Mouse (Mus musculus) hindbrain, embryonic 14.5 days (tissue): ENCODE data around the gene Spint2. TPM values are rescaled to one million over a fixed set of nuclear protein-coding genes. Genes with fewer than 3 reads are reported as not detected.
A peak's percentile ranks its signal among the peaks of the same experiment; 100 is the strongest.
"Not testable (repeated sequence)": the region's sequence is repeated elsewhere in the genome, so short reads cannot be mapped to it uniquely, and the experiment has no call there.

Experiments used
- ATAC-seq: fragments of 200-750 bp; cut with Nextera tagmentation; 2 replicates; pipeline ENCODE4 v1.8.0; 2017; ENCODE audit warnings: moderate number of reproducible peaks, mild to moderate bottlenecking, moderate TSS enrichment, moderate library complexity; ENCODE audit not compliant: low FRiP score
- DNase-seq: peaks from one replicate; pipeline ENCODE4 v3.0.0-alpha.2; 2015; ENCODE audit warnings: low spot score
- H3K27ac ChIP-seq: fragments of 300-500 bp; sonication (generic); 2 replicates; pipeline ENCODE4 v1.5.1; 2014; ENCODE audit warnings: mild to moderate bottlenecking, moderate library complexity
- H3K27me3 ChIP-seq: fragments of 300-500 bp; sonication (generic); 2 replicates; pipeline ENCODE4 v1.6.1; 2014; ENCODE audit warnings: mild to moderate bottlenecking, low read length, mixed read lengths; ENCODE audit not compliant: control insufficient read depth, insufficient read depth
- H3K36me3 ChIP-seq: fragments of 300-500 bp; sonication (generic); replicated peaks from 2 replicates; pipeline ENCODE4 v1.6.1; 2014; ENCODE audit not compliant: control insufficient read depth, insufficient read depth
- H3K4me1 ChIP-seq: fragments of 300-500 bp; sonication (generic); replicated peaks from 2 replicates; pipeline ENCODE4 v1.6.1; 2014; ENCODE audit warnings: antibody characterized with exemption, low read length, mixed read lengths; ENCODE audit not compliant: control insufficient read depth, insufficient read depth
- H3K4me2 ChIP-seq: fragments of 300-500 bp; sonication (generic); replicated peaks from 2 replicates; pipeline ENCODE4 v1.6.1; 2014; ENCODE audit warnings: mild to moderate bottlenecking, moderate library complexity
- H3K4me3 ChIP-seq: fragments of 300-500 bp; sonication (generic); replicated peaks from 2 replicates; pipeline ENCODE4 v1.5.1; 2014; ENCODE audit warnings: mild to moderate bottlenecking, low read length
- H3K9ac ChIP-seq: fragments of 300-500 bp; sonication (generic); 2 replicates; pipeline ENCODE4 v1.6.1; 2014
- H3K9me3 ChIP-seq: fragments of 300-500 bp; sonication (generic); 2 replicates; pipeline ENCODE4 v1.6.1; 2016; ENCODE audit warnings: low read length; ENCODE audit not compliant: control insufficient read depth
- WGBS: fragments of 180-500 bp; shearing (Covaris S2); extraction: QIAGEN DNeasy Blood & Tissue Kit; methylation state at CpG from one replicate; pipeline ENCODE4 v1.1.7; 2014; 5-methylcytosine and 5-hydroxymethylcytosine counted together
- polyA plus RNA-seq: library from polyadenylated mRNA; unstranded; fragments of >200 nt; fragmentation: Nextera tagmentation; extraction: Ambion mirVana; gene quantifications from 2 replicates; pipeline ENCODE4 v1.2.1, GENCODE M21; 2014

Gene Spint2
- polyA plus RNA-seq, 1 experiment from 2014 or later = 71.3 TPM

- DNase-seq (no peak), ATAC-seq (0 out of 2 replicates have a peak, but pooled peaks have one; percentile 65)
- Histone ChIP-seq H3K4me2 (peak overlapping the region; percentile 34; the same call in 1 of the 2 replicates), H3K4me3 (no peak overlapping the region; the same call in 1 of the 2 replicates), H3K4me1 (peaks cover 10% of the 10 kb centered on the region), H3K27ac (no peak overlapping the region), H3K36me3 (no peaks in the 10 kb centered on the region), H3K9ac (peak overlapping the region; percentile 20; the same call in 1 of the 2 replicates), H3K9me3 (peaks cover 3% of the 10 kb centered on the region; the same call in 1 of the 2 replicates), H3K27me3 (no peaks in the 10 kb centered on the region)
- 12% methylated on average over 16 of the region's 16 CpGs for whole genome bisulfite sequencing
These were observed 56.8 kb downstream of the Spint2 start for GRCm38 (mm10) chr7:29224756-29225394.

DNA sequence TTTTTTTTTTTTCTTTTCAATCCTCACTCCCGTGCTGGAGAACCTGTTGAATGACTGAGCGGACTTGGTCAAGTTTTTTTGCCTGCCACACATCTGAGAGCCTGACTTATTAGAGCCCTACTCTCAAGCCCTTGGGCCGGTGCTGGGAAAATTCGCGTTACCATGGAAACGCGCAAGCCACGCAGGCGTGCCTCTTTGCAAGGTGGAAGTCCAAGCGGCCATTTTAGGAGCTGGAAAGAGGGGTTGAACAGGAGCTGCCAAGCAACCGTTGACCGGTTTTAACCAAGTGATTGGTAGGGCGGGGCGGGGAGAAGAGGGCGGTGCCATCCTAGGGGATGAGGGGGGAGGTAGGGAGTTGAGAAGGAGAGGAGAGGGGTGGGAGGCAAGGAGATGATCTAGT, 66.9 kb downstream of the Spint2 start:
- DNase-seq = no peak
- no peak overlapping the region for H3K4me2 ChIP-seq
- H3K9me3 ChIP-seq = peaks cover 8% of the 10 kb centered on the region
- H3K27me3 ChIP-seq = peaks cover 10% of the 10 kb centered on the region; the same call in 1 of the 2 replicates
- no peak overlapping the region for H3K27ac ChIP-seq
- H3K9ac ChIP-seq = no peak overlapping the region
- 0 out of 2 replicates have a peak, but pooled peaks cover 7% of the 10 kb centered on the region for H3K4me1 ChIP-seq
- no peak for ATAC-seq
- H3K36me3 ChIP-seq = no peaks in the 10 kb centered on the region
- 37% methylated on average over 15 of the region's 15 CpGs for WGBS
- H3K4me3 ChIP-seq = no peak overlapping the region

GRCm38 (mm10) chr7:29214236-29214635, 67.5 kb downstream of the Spint2 start:
- 57% methylated on average over 2 of the region's 2 CpGs for WGBS
- H3K4me2 ChIP-seq = peak overlapping the region; percentile 53; the same call in 1 of the 2 replicates

DNA sequence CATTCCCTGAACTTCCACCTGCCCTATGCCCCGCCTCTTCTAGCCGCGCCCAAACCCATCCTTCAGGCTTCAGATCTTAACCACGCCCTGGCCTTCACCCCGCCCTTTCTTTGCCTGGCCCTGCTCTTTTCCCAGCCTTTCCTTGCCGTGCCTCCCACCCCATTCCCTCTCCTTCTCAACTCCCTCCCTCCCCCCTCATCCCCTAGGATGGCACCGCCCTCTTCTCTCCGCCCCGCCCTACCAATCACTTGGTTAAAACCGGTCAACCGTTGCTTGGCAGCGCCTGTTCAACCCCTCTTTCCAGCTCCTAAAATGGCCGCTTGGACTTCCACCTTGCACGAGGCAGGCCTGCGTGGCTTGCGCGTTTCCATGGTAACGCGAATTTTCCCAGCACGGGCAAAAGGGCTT, 68.0 kb downstream of the Spint2 start, which contains the start of gene Catsperg1:
Gene Catsperg1, minus strand, starts transcription at position 361 of the 408 bp plus-strand sequence.
- ATAC-seq = peak; percentile 82
- WGBS = 2% methylated on average over 20 of the region's 20 CpGs
- Histone ChIP-seq H3K36me3 (no peaks in the 10 kb centered on the region), H3K9me3 (no peaks in the 10 kb centered on the region), H3K27ac (no peak within 1 kb of the TSS), H3K4me3 (peak within 1 kb of the TSS; percentile 18), H3K9ac (peak within 1 kb of the TSS; percentile 11; the same call in 1 of the 2 replicates), H3K27me3 (peaks cover 10% of the 10 kb centered on the region; the same call in 1 of the 2 replicates), H3K4me2 (peak within 1 kb of the TSS; percentile 53), H3K4me1 (0 out of 2 replicates have a peak, but pooled peaks cover 7% of the 10 kb centered on the region)
- peak; percentile 60 for DNase-seq

More at GRCm38 (mm10) chr7:29214236-29214635, 67.5 kb downstream of the Spint2 start:
- DNase-seq (no peak), ATAC-seq (no peak)
- H3K36me3 ChIP-seq = no peaks in the 10 kb centered on the region
- peaks cover 10% of the 10 kb centered on the region; the same call in 1 of the 2 replicates for H3K27me3 ChIP-seq
- no peak overlapping the region for H3K27ac ChIP-seq
- no peak overlapping the region for H3K9ac ChIP-seq
- H3K4me3 ChIP-seq = no peak overlapping the region
- 0 out of 2 replicates have a peak, but pooled peaks cover 3% of the 10 kb centered on the region for H3K9me3 ChIP-seq
- 0 out of 2 replicates have a peak, but pooled peaks cover 7% of the 10 kb centered on the region for H3K4me1 ChIP-seq

DNA sequence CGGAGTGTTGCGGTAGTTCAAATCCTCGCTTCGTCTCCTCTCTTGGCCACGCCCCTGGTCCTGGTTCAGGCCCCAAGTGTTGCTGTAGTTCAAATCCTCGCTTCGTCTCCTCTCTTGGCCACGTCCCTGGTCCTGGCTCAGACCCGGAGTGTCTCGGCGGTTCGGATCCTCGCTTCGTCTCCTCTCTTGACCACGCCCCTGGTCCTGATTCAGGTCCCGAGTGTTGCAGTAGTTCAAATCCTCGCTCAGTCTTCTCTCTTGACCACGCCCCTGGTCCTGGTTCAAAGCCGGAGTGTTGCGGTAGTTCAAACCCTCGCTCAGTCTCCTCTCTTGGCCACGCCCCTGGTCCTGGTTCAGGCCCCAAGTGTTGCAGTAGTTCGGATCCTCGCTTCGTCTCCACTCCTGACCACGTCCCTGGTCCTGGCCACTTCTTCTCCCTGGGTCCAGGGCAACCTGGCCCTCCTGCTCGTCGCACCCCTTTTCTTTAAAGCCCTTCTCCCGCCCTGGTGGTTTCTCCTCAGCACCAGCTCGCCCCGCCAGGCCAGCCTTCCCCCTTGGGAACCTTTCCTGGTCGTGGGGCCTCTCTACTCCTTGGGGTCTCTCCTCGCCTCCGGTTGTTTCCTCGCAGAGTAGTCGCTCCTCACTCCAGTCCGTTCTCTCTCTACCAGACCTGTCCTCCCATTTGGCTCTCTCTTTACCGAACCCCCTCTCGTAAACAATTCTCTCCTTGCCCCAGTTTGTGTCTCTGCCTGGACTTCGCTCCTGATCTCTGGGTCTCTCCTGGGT, 68.7 kb downstream of the Spint2 start:
- WGBS = 18% methylated on average over 40 of the region's 40 CpGs
- not testable (repeated sequence) for DNase-seq, H3K36me3 ChIP-seq, H3K9me3 ChIP-seq, ATAC-seq, H3K27ac ChIP-seq, H3K4me1 ChIP-seq
- peak overlapping the region; percentile 53 for H3K4me2 ChIP-seq
- peak overlapping the region; percentile 11; the same call in 1 of the 2 replicates for H3K9ac ChIP-seq
- peak overlapping the region; percentile 18 for H3K4me3 ChIP-seq
- peaks cover 10% of the 10 kb centered on the region; the same call in 1 of the 2 replicates for H3K27me3 ChIP-seq

DNA sequence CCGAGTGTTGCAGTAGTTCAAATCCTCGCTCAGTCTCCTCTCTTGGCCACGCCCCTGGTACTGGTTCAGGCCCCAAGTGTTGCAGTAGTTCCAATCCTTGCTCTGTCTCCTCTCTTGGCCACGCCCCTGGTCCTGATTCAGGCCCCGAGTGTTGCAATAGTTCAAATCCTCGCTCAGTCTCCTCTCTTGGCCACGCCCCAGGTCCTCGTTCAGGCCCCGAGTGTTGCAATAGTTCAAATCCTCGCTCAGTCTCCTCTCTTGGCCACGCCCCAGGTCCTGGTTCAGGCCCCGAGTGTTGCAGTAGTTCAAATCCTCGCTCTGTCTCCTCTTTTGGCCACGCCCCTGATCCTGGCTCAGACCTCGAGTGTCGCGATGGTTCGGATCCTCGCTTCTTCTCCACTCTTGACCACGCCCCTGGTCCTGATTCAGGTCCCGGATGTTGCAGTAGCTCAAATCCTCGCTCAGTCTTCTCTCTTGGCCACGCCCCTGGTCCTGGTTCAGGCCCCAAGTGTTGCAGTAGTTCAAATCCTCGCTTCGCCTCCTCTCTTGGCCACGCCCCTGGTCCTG, 69.4 kb downstream of the Spint2 start:
- WGBS = 14% methylated on average over 26 of the region's 26 CpGs
- no peak overlapping the region for H3K9ac ChIP-seq
- no peaks in the 10 kb centered on the region for H3K9me3 ChIP-seq
- no peak overlapping the region for H3K27ac ChIP-seq
- H3K27me3 ChIP-seq = peaks cover 10% of the 10 kb centered on the region; the same call in 1 of the 2 replicates
- H3K36me3 ChIP-seq = no peaks in the 10 kb centered on the region
- 0 out of 2 replicates have a peak, but pooled peaks cover 7% of the 10 kb centered on the region for H3K4me1 ChIP-seq
- no peak overlapping the region for H3K4me3 ChIP-seq
- peak overlapping the region; percentile 53 for H3K4me2 ChIP-seq
- DNase-seq (no peak), ATAC-seq (no peak)

DNA sequence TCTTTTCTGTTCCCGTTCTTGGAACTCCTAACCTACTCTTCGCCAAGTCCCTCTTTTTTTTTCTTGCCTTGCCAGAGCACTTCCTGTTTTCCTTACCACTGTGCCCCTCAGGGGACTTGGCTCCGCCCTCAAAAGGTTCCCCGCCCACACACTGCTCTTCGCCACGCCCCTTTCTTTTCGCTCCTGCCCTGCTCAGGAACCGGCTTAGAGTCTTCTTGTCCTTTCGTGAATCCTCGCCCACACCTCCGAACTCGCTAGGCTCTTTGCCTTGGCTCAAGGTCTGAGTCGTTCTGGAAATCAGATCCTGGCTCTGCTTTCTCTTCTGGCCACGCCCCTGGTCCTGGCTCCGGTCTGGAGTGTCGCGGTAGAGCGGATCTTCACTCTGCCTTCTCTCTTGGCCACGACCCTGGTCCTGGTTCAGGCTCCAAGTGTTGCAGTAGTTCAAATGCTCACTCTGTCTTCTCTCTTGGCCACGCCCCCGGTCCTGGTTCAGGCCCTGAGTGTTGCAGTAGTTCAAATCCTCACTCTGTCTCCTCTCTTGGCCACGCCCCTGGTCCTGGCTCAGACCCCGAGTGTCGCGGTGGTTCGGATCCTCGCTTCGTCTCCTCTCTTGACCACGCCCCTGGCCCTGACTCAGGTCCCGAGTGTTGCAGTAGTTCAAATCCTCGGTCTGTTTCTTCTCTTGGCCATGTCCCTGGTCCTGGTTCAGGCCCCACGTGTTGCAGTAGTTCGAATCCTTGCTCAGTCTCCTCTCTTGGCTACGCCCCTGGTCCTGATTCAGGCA, 70.1 kb downstream of the Spint2 start:
- Histone ChIP-seq H3K4me1 (0 out of 2 replicates have a peak, but pooled peaks cover 7% of the 10 kb centered on the region), H3K9me3 (no peaks in the 10 kb centered on the region), H3K27ac (no peak overlapping the region), H3K27me3 (peaks cover 10% of the 10 kb centered on the region; the same call in 1 of the 2 replicates), H3K9ac (0 out of 2 replicates have a peak overlapping the region, but pooled peaks have one; percentile 26), H3K4me2 (peak overlapping the region; percentile 48), H3K4me3 (peak overlapping the region; percentile 30), H3K36me3 (no peaks in the 10 kb centered on the region)
- DNase-seq (peak; percentile 55), ATAC-seq (peak; percentile 41; the same call in 1 of the 2 replicates)
- 5% methylated on average over 34 of the region's 34 CpGs for WGBS

GRCm38 (mm10) chr7:29211013-29211412, 70.7 kb downstream of the Spint2 start:
- DNase-seq, H3K9me3 ChIP-seq, H3K36me3 ChIP-seq, H3K9ac ChIP-seq, H3K27ac ChIP-seq, H3K4me1 ChIP-seq: not testable (repeated sequence)
- WGBS = 34% methylated on average over 15 of the region's 15 CpGs
- H3K4me3 ChIP-seq = peak overlapping the region; percentile 30; the same call in 1 of the 2 replicates
- peaks cover 10% of the 10 kb centered on the region; the same call in 1 of the 2 replicates for H3K27me3 ChIP-seq
- 0 out of 2 replicates have a peak, but pooled peaks have one; percentile 13 for ATAC-seq
- peak overlapping the region; percentile 48 for H3K4me2 ChIP-seq
